Mouse (Mus musculus): ENCODE results near the gene Slc39a11.

GRCm38 (mm10) chr11:113699643-113700042 lies 49.8 kb upstream of the Slc39a11 start:
- TF ChIP-seq CTCF (IDR thresholded peaks at IDR 0.05; ENCODE audit: insufficient read depth, low read length), result no peak
- no peak for TF ChIP-seq POLR2A (IDR thresholded peaks at IDR 0.05; ENCODE audit: borderline replicate concordance, extremely low read depth, low read depth, low read length)
